Mouse (Mus musculus) stomach, postnatal 0 days (tissue): ENCODE measurements around the gene Ap1g1.

Experiments used
- CTCF ChIP-seq: IDR thresholded peaks from 2 replicates; pipeline ENCODE4 v1.5.1; 2016; ENCODE audit warnings: antibody characterized with exemption, low read depth, mild to moderate bottlenecking, moderate library complexity
- EP300 ChIP-seq: optimal IDR thresholded peaks from 2 replicates; pipeline ENCODE3; 2016; ENCODE audit warnings: antibody characterized with exemption

GRCm38 (mm10) chr8:109756849-109757248 lies 21.5 kb upstream of the Ap1g1 start:
- no peak for TF ChIP-seq CTCF
- no peak for TF ChIP-seq EP300
